Mouse (Mus musculus) right cerebral cortex, adult 2 months (tissue): ENCODE results near the gene Carmil1.

Experiments used
- DNase-seq, 2 experiments: peaks; one replicate each; pipeline ENCODE4 v3.0.0; 2021 to 2022; ENCODE audit warnings: low spot score in 2 of 2

Gene Carmil1

DNA sequence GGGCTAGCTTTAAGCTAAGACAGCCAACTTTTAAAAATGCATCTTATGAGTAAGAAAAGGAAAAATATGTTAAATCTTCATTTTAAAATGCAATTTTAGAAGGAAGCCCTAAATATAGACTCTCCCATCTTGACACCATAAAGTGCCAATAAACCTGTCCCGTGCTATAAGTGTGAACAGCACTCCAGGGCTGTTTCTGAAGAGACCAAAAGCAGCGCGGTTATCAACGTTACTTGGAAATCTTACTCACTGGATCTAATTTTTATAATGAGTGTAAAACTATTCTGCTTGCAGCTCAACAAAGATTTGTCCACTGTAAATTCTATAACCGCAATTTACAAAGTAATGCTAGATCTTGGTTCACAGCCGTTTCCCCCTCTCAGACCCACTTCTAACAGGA lies 232.0 kb downstream of the Carmil1 start:
- DNase-seq: no peak

DNA sequence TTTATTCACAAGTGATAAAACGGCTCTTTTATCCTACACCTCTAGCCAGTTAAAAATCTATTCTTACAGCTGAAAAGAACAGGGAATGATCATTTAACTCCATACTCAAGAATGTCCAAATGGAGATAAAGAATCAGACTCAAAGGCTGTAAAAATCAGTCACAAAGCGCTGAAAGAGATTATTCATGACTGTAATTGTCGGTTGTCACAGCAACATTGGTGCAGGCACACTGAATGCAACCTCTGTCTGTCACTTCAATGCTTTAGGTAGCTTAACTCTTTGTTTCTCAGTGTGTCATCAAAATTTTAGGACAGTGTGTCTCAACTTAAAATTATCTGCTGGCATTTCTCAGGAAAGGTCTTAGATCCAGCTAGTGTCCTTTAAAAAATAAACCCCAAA lies 235.3 kb downstream of the Carmil1 start:
- no peak for DNase-seq

DNA sequence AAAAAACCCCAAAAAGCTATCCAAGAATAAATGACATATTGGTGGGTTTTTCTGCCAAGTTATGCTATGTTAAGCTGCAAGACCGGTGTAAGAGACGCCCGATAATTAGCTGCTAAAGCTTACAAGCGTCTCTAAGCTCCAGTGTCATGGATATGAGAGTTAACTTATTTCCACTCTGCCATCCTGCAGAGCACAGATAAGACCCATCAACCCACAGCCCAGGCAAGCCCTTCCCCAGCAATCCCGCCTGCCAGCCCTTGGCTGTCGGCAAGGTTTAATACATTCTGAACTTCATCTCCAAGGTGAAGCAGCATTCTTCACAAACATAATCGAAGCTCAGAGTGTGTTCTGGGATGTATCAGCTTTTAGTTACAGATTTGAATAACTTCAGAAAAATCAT lies 240.4 kb downstream of the Carmil1 start:
- DNase-seq: no peak

DNA sequence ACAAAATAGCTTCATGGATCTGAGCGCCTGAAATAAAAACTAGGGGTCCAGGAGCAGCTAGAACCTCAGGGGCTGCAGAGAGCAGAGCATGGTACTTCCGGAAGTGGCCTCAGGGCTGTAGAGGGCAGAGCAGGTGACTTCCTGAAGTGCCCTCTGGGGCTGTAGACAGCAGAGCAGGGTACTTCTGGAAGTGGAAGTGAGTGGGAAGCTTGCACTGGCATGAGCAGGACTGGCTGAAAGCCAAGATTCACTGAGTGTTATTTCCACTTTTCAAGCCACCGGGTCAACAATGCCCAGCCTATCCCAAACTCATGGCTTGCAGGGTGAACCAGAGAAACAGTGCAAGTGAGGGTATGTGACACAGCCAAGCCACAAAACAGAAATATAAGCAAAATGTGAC lies 243.1 kb downstream of the Carmil1 start:
- DNase-seq: peak in 1 of 2 experiments; percentile 11

DNA sequence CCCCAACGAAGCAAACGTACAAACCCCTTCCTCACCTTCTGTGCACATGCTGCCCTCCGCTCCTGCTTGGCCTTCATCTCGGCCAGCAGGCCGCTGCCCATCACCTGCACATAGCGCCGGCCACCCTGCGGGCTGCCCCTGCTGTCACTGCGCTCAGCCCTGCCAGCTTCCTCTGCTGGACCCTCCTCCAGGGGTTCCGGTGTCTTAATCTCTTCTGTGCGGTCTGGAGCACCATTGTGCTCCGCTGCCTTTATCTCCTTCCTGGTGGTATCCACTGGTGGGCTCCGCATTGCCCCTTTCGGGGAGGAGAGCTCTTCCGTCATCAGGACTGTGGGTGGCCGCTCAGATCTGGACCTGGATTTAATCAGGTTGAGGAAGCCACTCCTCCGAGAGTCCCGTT lies 244.4 kb downstream of the Carmil1 start:
- no peak for DNase-seq

DNA sequence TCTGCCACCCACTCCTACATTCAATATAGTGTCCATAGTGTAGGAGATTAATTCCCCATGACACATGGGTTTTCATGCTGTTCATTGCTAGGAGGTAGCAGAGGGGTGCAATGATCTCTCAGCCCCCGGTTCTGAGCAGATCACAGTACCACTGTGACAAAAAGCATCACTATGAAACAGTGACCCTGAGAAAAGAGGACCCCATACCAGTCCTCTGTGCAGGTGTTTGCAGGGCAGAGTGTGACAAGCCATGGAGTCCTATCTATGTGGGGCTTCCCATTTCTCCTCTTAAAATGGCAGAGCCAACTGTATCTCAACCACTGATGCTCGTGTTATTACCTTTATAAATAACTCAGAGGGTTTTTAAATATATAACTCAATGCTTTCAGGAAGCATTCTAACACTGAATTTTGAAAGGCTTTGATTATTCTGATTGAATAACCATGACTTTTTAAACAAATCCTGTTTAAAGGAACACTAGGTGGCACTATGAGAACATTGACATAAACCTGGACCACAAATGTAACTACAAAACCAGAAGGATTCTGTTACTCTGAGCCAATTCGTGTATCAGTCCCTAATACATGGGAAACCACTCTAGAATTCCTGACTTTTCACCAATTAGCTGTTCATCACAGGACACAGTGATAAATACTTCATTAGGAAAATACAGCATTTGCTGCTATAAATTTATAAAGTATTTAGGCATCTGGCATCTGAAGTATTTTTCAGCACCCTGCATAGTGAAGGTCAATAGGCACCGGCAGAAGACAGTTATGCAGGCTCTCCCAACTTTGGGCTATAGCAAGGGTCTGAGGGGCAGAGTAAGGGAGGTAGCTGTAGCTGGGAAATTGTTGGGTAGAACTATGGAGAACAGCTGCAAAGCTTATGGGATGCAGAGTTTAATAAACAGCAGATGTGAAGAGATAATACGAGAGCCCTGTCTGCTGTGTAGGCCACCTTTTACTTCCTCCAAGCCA lies 253.1 kb downstream of the Carmil1 start:
- DNase-seq: no peak

DNA sequence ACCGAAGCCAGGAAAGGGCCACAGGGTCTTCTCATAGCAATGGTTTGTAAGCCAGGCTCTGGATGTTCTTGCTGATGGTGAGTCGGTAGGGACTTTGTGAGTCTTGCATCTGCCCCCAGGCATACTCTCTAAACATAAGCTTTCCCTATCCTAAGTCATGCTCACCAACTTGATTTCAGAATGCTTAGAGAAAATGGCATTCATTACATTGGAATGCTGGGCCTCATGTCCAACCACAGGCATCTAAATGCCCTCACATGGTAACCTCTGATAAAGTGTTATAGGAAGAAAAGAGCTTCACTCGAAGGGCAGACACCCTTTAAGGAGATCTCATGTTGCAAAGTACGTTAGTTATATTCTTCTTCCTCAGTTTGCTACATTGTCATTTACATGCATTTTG lies 262.1 kb downstream of the Carmil1 start:
- DNase-seq: no peak

DNA sequence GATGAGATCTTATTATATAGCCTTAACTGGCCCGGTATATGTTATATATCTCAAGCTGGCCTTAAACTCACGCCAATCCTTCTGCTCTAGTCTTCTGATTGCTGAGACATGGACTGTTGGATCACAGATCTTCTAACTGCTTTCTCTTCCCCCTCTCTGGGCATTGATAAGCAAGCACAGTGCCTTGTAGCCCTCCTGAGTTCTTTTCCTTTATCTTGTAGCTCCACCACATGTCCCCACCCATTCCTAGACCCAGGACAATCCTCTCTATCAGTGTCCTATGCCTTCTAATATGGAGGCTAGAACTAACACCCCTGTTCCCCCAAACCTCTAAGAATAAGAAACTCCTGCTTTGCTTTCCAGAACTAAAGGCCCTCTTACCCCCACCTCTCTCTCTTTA lies 275.1 kb downstream of the Carmil1 start:
- DNase-seq: no peak

DNA sequence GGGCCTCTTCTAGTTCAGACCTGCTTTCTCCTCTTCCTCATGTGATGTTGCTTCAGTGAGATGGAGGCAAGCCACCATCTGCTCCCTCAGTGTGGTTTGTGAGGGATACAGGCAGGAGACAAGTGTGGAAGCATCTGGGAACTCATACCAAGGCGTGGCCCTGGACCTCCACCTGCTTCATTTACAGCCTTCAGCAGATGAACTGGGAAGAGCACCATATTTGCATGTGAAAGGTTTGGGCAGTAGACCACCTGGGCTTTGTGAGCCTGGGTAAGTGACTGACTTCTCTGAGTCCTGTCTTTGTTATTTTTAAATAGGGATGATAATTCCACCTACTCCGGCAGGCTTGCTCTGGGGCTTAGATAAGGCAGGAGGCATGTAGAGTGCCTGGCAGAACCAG lies 278.8 kb downstream of the Carmil1 start:
- DNase-seq: no peak

DNA sequence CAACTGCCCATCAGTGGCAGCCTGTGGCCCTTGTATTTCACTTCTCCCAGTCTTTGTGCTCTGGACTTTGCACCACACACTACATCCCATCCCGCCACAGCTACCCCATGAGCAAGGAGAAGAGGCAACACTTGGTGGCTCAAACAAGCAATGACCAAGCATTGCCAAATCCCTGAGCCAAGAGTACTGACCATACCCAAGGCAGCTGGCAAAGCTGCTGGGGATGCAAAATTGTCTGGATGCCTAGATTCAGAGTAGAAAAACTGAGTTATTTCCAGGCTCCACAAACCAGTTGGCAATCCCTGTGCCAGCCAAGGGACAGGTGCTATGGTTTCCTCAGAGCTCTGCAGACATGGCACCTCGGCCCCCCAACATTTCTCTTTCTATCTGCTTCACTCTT lies 279.5 kb downstream of the Carmil1 start:
- no peak for DNase-seq

DNA sequence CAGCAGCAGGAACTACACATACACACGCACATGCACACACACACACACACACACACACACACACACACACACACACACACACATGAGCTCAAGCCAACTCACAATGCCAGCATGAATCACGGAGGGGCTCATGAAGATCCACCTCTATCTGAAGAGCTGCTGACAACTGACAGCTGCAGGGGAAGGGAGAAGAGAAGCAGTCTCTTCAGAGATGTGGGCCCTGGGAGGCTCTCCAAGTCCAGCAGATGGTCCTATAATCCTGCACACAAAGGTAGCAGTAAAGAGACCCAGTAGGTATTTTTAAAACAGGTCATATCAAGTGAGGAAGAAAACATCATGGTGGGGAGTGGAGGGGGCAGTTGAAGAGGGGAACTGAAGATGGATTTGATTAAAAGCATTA lies 281.8 kb downstream of the Carmil1 start:
- no peak for DNase-seq

DNA sequence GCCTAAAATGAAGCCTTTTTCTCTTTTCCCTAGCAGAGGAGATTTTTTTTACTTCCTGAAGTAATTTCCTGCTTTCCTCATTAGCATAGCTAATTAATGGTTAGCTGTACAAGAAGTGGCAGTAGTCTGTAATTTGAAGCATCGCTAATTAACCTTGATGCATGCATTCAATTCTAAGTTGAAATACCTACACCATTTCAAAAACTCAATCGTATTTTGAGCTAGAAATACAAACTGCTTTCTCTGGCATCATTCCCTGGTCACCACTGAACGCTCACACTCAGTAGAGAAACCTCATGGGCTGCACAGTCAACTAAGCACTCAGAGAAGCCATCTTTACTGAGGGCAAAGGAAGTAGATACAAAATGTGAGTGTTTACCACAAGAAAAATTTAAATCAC lies 285.8 kb downstream of the Carmil1 start:
- DNase-seq: no peak

DNA sequence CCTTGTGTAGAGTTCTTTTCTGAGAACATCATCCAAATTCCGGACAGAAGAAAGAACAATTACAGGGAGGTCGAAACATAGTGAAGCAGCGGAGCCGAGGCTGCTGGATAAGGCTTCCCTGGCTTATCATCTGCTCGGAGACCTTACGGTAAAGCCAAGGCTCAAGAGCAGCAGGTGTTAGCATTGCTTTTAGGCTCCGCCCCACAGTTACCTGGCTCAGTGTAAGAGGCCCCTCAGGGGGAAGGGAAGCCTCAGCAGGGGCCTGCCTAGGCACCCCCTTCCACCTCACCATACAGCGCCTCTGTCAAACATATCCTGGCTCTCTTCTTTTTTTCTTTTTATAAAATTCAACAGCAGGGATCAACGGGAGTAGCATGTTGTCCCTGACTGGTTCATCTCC lies 286.6 kb downstream of the Carmil1 start:
- no peak for DNase-seq

DNA sequence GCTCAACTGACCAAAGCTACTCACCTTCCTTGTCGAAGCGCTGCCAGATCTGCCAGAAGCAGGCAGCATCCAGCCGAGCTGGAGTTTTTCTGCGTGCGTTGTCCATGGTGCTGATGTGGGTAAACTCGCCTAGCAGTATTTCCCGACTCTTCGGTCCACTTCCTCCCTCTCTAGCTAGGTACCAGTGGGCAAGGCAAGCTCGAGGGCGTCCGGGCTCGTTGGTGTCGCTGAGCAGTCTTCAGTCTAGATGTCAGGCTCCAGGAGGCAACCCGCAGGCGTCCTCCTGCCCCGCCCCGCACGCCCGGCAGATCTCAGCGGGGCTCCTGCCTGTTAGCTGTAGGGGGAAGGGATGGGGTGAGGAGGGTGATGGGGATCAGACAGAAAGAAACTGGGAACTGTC lies 289.7 kb downstream of the Carmil1 start, which contains the start of gene Scgn:
Scgn (minus strand) TSS at position 287 of the 400 bp plus-strand sequence.
- peak; percentile 17 to 20 for DNase-seq

DNA sequence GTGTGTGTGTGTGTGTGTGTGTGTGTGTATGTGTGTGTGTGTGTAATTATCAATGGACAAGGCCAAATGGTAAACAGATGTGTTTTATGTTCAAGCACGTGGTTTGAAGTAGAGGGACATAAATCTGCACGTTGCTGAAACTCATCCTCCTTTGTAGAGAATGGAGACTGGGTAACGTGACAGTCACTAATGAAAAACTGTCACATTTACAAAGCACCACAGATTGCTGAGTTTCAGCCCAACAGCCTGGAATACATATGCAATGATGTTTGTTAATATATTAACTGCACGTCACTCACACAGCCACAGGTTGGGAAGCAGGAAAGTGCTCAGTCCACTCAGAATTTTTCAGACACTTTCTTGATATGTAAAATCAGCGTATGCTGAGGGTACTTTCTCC lies 290.1 kb downstream of the Carmil1 start:
- no peak for DNase-seq

DNA sequence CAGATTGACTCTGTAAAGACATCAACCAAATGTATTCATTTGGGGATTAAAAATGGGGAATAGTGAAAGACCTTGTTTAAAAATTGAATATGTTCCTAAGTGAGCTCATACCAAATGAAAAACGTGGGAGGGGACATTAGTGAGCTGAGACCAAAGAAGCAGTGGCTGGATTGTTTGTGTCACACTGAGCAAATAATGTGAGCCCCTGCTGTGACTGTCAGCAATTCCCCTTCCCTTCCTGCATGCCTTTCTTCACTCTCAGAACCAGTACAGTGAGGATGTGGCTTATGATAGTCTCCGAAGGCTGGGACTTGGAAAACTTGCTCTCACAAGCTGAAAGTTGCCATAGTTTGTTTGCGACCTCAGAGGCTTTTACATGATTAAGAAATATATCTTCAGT lies 295.5 kb downstream of the Carmil1 start:
- no peak for DNase-seq

DNA sequence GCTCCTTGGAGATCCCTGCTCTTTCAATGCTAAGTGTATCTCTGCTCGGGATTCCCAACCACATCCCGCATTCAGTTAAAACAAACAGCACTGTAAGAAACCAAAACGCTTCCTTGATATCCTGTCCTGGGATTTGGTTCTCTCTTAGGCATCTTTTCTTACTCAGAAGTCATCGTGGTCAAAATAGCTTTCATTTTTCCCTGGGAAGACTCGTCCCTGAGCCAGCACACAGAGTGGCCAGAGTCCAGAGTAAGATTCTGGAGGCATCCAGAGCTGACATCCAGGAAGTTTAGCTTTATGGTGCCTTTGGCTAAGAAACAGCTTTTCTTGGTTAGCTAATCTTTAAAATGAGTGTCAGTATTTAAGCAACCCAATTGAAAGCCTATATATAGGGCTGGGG lies 308.3 kb downstream of the Carmil1 start:
- DNase-seq: no peak

DNA sequence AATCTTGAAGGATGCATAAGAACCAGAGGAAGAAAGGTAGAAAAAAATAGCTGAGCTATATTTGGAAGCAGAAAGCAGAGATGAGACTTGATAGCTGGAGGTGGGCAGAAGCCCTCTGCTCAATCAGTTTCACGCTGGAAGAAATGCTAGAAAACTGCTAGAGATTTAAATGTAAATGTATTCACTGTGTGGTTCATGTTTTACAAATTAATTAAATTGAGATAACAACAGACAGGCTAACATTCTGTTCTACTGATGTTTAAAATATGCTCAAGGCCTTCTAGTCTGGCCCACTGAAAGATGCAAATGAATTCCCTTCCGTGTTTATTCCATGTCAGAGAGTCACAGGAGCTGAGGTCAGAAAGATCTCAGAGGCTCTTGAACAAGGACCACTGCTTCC lies 308.7 kb downstream of the Carmil1 start:
- no peak for DNase-seq

DNA sequence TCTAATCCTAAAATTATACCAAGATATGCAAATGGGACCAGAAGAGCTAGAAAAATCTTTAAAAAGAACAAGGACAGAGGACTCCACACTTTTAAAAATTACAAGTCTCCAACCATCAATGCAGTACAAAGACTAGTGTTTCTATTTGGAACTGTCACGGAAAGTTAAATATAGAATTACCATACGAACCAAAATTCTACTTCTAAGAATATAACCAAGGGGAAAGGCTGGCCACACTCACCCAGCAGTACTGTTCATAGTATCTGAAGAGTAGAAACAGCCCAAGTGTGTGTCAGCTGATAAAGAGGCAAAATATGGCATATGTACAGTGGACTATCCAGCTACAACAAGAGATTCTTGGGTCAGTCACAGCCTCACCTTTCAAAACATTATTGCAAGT lies 315.7 kb downstream of the Carmil1 start:
- no peak for DNase-seq
